Mouse (Mus musculus) C2C12 (cell line): Measurements from ENCODE around the gene Tmem33.

ENCODE experiments used
- CTCF ChIP-seq: IDR thresholded peaks from one replicate; pipeline ENCODE4 v1.5.1; 2011; ENCODE audit not compliant: control insufficient read depth, insufficient read depth, insufficient read length
- MYOD1 ChIP-seq: IDR thresholded peaks from one replicate; pipeline ENCODE4 v1.6.1; 2011; ENCODE audit warnings: low read depth; ENCODE audit not compliant: control insufficient read depth, insufficient read length
- MYOG ChIP-seq: IDR thresholded peaks from one replicate; pipeline ENCODE4 v1.6.1; 2011; ENCODE audit not compliant: control insufficient read depth, insufficient read length; ENCODE audit errors: extremely low read depth
- USF1 ChIP-seq: IDR thresholded peaks from one replicate; pipeline ENCODE4 v1.6.1; 2011; ENCODE audit warnings: low read depth, mild to moderate bottlenecking, control low read depth, moderate library complexity

GRCm38 (mm10) chr5:67295682-67296081 is 35.3 kb downstream of the Tmem33 start:
- TF ChIP-seq CTCF, result no peak
- no peak for TF ChIP-seq MYOD1
- TF ChIP-seq MYOG, result no peak
- TF ChIP-seq USF1, result no peak
